Mouse (Mus musculus) lung, embryonic 14.5 days (tissue): ENCODE results near the gene Olfr731. TPM values are rescaled to one million over a fixed set of nuclear protein-coding genes. Genes with fewer than 3 reads are reported as not detected.

ENCODE experiments used
- ATAC-seq: fragments of 200-750 bp; cut with Nextera tagmentation; 2 replicates; pipeline ENCODE4 v1.8.0; 2017; ENCODE audit warnings: mild to moderate bottlenecking, moderate TSS enrichment, moderate library complexity; ENCODE audit not compliant: insufficient read depth
- DNase-seq: peaks from one replicate; pipeline ENCODE4 v3.0.0-alpha.2; 2015
- H3K27ac ChIP-seq: fragments of 300-500 bp; sonication (generic); 2 replicates; pipeline ENCODE4 v1.5.1; 2014; ENCODE audit warnings: low read depth, mild to moderate bottlenecking, moderate library complexity
- H3K27me3 ChIP-seq: fragments of 300-500 bp; sonication (generic); 2 replicates; pipeline ENCODE4 v1.6.1; 2014; ENCODE audit warnings: low read length, control low read depth; ENCODE audit not compliant: insufficient read depth
- H3K36me3 ChIP-seq: fragments of 300-500 bp; sonication (generic); 2 replicates; pipeline ENCODE4 v1.6.1; 2014; ENCODE audit warnings: control low read depth; ENCODE audit not compliant: insufficient read depth
- H3K4me1 ChIP-seq: fragments of 300-500 bp; sonication (generic); 2 replicates; pipeline ENCODE4 v1.6.1; 2014; ENCODE audit warnings: antibody characterized with exemption, control low read depth; ENCODE audit not compliant: insufficient read depth
- H3K4me2 ChIP-seq: fragments of 300-500 bp; sonication (generic); 2 replicates; pipeline ENCODE4 v1.6.1; 2014; ENCODE audit warnings: mild to moderate bottlenecking
- H3K4me3 ChIP-seq: fragments of 300-500 bp; sonication (generic); 2 replicates; pipeline ENCODE4 v1.5.1; 2014; ENCODE audit warnings: low read depth, low read length
- H3K9ac ChIP-seq: fragments of 300-500 bp; sonication (generic); 2 replicates; pipeline ENCODE4 v1.6.1; 2014
- H3K9me3 ChIP-seq: fragments of 300-500 bp; sonication (generic); 2 replicates; pipeline ENCODE4 v1.6.1; 2016; ENCODE audit warnings: low read depth, low read length, control low read depth
- CTCF ChIP-seq: IDR thresholded peaks from 2 replicates; pipeline ENCODE4 v1.5.1; 2016; ENCODE audit warnings: antibody characterized with exemption, low read depth
- WGBS: fragments of 180-500 bp; shearing (Covaris S2); extraction: QIAGEN DNeasy Blood & Tissue Kit; methylation state at CpG from one replicate; pipeline ENCODE4 v1.1.7; 2014; 5-methylcytosine and 5-hydroxymethylcytosine counted together
- polyA plus RNA-seq: library from polyadenylated mRNA; unstranded; fragments of >200 nt; fragmentation: Nextera tagmentation; extraction: Ambion mirVana; gene quantifications from 2 replicates; pipeline ENCODE4 v1.2.1, GENCODE M21; 2014

Gene Olfr731
- not detected in 2 replicates for polyA plus RNA-seq

- Histone ChIP-seq H3K27me3 (no peaks in the 10 kb centered on the region), H3K9me3 (no peaks in the 10 kb centered on the region), H3K27ac (no peak within 1 kb of the TSS), H3K4me2 (no peak within 1 kb of the TSS), H3K4me3 (no peak within 1 kb of the TSS), H3K36me3 (no peaks in the 10 kb centered on the region), H3K4me1 (no peaks in the 10 kb centered on the region), H3K9ac (no peak within 1 kb of the TSS)
- WGBS = 76% methylated on average over 4 of the region's 4 CpGs
- DNase-seq (no peak), ATAC-seq (no peak)
- TF ChIP-seq CTCF = no peak
These were observed at the start of gene Olfr731 for GRCm38 (mm10) chr14:50241766-50242165. TSS of gene Olfr731 (minus strand) at chr14:50241866.

GRCm38 (mm10) chr14:50284106-50284505 lies 42.4 kb upstream of the Olfr731 start, which contains the start of gene Olfr732:
TSS of gene Olfr732 (minus strand) at chr14:50284206.
- Histone ChIP-seq H3K9me3 (no peaks in the 10 kb centered on the region), H3K36me3 (no peaks in the 10 kb centered on the region), H3K4me3 (no peak within 1 kb of the TSS), H3K27me3 (no peaks in the 10 kb centered on the region), H3K27ac (no peak within 1 kb of the TSS), H3K4me2 (no peak within 1 kb of the TSS), H3K9ac (no peak within 1 kb of the TSS), H3K4me1 (no peaks in the 10 kb centered on the region)
- WGBS = 86% methylated on average over 1 of the region's 1 CpGs
- TF ChIP-seq CTCF = no peak
- ATAC-seq (no peak), DNase-seq (no peak)

GRCm38 (mm10) chr14:50188098-50188497 lies 53.6 kb downstream of the Olfr731 start, which contains the start of gene Olfr730:
TSS of gene Olfr730 (minus strand) at chr14:50188198.
- 46% methylated on average over 1 of the region's 1 CpGs for WGBS
- DNase-seq (no peak), ATAC-seq (no peak)

More at GRCm38 (mm10) chr14:50188098-50188497, 53.6 kb downstream of the Olfr731 start, which contains the start of gene Olfr730:
- H3K27me3 ChIP-seq = no peaks in the 10 kb centered on the region
- no peaks in the 10 kb centered on the region for H3K36me3 ChIP-seq
- no peak within 1 kb of the TSS for H3K4me2 ChIP-seq
- no peak within 1 kb of the TSS for H3K9ac ChIP-seq
- H3K4me3 ChIP-seq = no peak within 1 kb of the TSS
- H3K27ac ChIP-seq = no peak within 1 kb of the TSS
- no peaks in the 10 kb centered on the region for H3K4me1 ChIP-seq
- H3K9me3 ChIP-seq = no peaks in the 10 kb centered on the region
- TF ChIP-seq CTCF = no peak

Other genes starting within 250 kb of the Olfr731 start
- not detected in 2 replicates for gene Olfr725, start 201.5 kb downstream of the Olfr731 start, polyA plus RNA-seq
- gene Olfr726, start 150.9 kb downstream of the Olfr731 start, polyA plus RNA-seq = not detected in 2 replicates
- gene Olfr727, start 118.7 kb downstream of the Olfr731 start, polyA plus RNA-seq = not detected in 2 replicates
- not detected in 2 replicates for gene Olfr728, start 99.2 kb downstream of the Olfr731 start, polyA plus RNA-seq
- gene Olfr729, start 89.0 kb downstream of the Olfr731 start, polyA plus RNA-seq = not detected in 2 replicates
- not detected in 2 replicates for gene Olfr730, start 53.7 kb downstream of the Olfr731 start, polyA plus RNA-seq
- gene Olfr732, start 42.3 kb upstream of the Olfr731 start, polyA plus RNA-seq = not detected in 2 replicates
- not detected in 2 replicates for gene Olfr733, start 59.7 kb upstream of the Olfr731 start, polyA plus RNA-seq
- not detected in 2 replicates for gene Olfr734, start 84.9 kb upstream of the Olfr731 start, polyA plus RNA-seq
- not detected in 2 replicates for gene Olfr735, start 107.0 kb upstream of the Olfr731 start, polyA plus RNA-seq
- not detected in 2 replicates for gene Tlr11, start 116.0 kb upstream of the Olfr731 start, polyA plus RNA-seq
- gene Olfr736, start 139.3 kb upstream of the Olfr731 start, polyA plus RNA-seq = not detected in 2 replicates
- gene Olfr738, start 165.7 kb upstream of the Olfr731 start, polyA plus RNA-seq = not detected in 2 replicates
- gene Olfr739, start 176.8 kb upstream of the Olfr731 start, polyA plus RNA-seq = not detected in 2 replicates
- not detected in 2 replicates for gene Olfr740, start 203.7 kb upstream of the Olfr731 start, polyA plus RNA-seq
- not detected in 2 replicates for gene Olfr741, start 230.9 kb upstream of the Olfr731 start, polyA plus RNA-seq